Mouse (Mus musculus): Measurements from ENCODE around the gene Glra4.

DNA sequence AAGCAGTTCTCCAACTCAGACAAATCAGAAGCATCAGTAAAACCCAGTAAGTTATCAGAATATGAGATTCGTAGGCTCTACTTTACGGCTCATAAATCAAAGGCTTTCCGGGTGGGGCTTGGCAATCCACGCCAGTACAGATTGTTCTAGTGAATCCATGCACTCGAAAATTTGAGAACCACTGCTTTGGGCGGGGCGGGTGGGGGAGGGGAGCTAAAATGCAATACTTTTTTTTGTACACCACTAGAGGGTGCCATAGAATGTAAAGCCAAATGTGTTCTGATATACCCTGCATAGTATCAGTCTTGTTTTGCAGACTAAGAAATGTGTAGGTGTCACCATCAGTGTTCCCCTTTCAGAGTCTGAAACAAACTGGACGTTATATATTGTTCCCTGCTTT is 35.3 kb downstream of the Glra4 start:
- TF ChIP-seq GATA1 (IDR thresholded peaks at IDR 0.05; ENCODE audit: low read length) (no peak), TAL1 (IDR thresholded peaks at IDR 0.05; ENCODE audit: low read length) (no peak)
